Mouse (Mus musculus) forebrain, embryonic 11.5 days (tissue): ENCODE measurements around the gene Gpr132. TPM values are rescaled to one million over a fixed set of nuclear protein-coding genes. Genes with fewer than 3 reads are reported as not detected.

Experiments used
- ATAC-seq: fragments of 200-750 bp; cut with Nextera tagmentation; replicated peaks from 2 replicates; pipeline ENCODE4 v1.8.0; 2017; ENCODE audit warnings: moderate TSS enrichment; ENCODE audit not compliant: low FRiP score
- DNase-seq: peaks from one replicate; pipeline ENCODE4 v3.0.0-alpha.2; 2017; ENCODE audit warnings: low spot score
- H3K27ac ChIP-seq: fragments of 300-500 bp; sonication (generic); 2 replicates; pipeline ENCODE4 v1.5.1; 2014; ENCODE audit warnings: low read depth, low read length
- H3K27me3 ChIP-seq: fragments of 300-500 bp; sonication (generic); 2 replicates; pipeline ENCODE4 v1.6.1; 2014; ENCODE audit warnings: mild to moderate bottlenecking, low read length, mixed read lengths; ENCODE audit not compliant: control insufficient read depth, insufficient read depth
- H3K36me3 ChIP-seq: fragments of 300-500 bp; sonication (generic); 2 replicates; pipeline ENCODE4 v1.6.1; 2014; ENCODE audit warnings: mild to moderate bottlenecking, low read length, moderate library complexity, mixed read lengths; ENCODE audit not compliant: control insufficient read depth, insufficient read depth
- H3K4me1 ChIP-seq: fragments of 300-500 bp; sonication (generic); replicated peaks from 2 replicates; pipeline ENCODE4 v1.6.1; 2014; ENCODE audit warnings: low read length, mixed read lengths; ENCODE audit not compliant: control insufficient read depth, insufficient read depth
- H3K4me2 ChIP-seq: fragments of 300-500 bp; sonication (generic); 2 replicates; pipeline ENCODE4 v1.6.1; 2014; ENCODE audit warnings: low read depth, mild to moderate bottlenecking, low read length, moderate library complexity, mixed read lengths; ENCODE audit not compliant: severe bottlenecking
- H3K4me3 ChIP-seq: fragments of 300-500 bp; sonication (generic); 2 replicates; pipeline ENCODE4 v1.5.1; 2014; ENCODE audit warnings: low read depth, low read length
- H3K9ac ChIP-seq: fragments of 300-500 bp; sonication (generic); 2 replicates; pipeline ENCODE4 v1.6.1; 2014; ENCODE audit warnings: low read length
- H3K9me3 ChIP-seq: fragments of 300-500 bp; sonication (generic); 2 replicates; pipeline ENCODE4 v1.6.1; 2016; ENCODE audit warnings: low read length, mixed read lengths; ENCODE audit not compliant: control insufficient read depth
- WGBS: fragments of 180-500 bp; shearing (Covaris S2); extraction: QIAGEN DNeasy Blood & Tissue Kit; methylation state at CpG from one replicate; pipeline ENCODE4 v1.1.7; 2014; 5-methylcytosine and 5-hydroxymethylcytosine counted together
- polyA plus RNA-seq: library from polyadenylated mRNA; unstranded; fragments of >200 nt; fragmentation: Nextera tagmentation; extraction: Ambion mirVana; gene quantifications from 2 replicates; pipeline ENCODE4 v1.2.1, GENCODE M21; 2014

Gpr132 gene
- polyA plus RNA-seq, 1 experiment from 2014 or later, result not detected

DNA sequence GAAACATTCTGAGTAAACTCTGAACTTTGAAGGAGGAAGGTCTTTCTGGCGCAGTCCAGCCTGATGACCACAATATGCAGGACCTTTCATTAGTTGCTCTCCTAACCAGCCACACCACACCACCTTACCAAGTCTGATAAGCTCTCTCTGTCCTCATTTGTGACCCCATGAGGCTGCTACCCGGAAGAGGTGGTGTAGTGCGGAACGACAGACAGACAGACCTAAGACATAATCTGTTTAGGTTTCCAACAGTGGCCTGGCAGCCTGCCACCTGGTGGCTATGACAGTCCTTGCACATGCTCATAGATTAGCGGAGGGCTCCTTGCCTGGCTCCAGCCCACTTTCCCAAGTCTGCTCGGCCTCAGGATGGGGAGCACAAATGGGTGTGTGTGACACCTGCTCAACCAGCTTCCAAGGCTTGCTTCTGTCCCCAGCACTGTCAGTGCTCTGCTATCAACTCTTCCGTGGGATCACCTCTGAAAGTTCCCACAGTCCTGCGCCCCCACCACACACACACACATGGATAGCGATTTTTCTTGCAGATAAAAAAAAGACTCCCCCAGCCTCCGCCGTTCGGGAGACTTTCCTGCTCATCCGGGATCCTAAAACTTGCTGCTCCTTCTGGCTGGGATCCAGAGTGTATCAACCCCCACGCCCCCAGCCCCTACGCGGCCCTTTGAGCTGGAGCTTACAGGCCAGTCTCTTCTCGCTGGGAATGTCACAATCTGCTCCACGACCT lies 5.6 kb upstream of the Gpr132 start:
- H3K27me3 ChIP-seq, result peaks cover 53% of the 10 kb centered on the region
- H3K9me3 ChIP-seq, result no peaks in the 10 kb centered on the region
- peak overlapping the region; percentile 47 for H3K4me2 ChIP-seq
- H3K9ac ChIP-seq, result peak overlapping the region; percentile 23; the same call in 1 of the 2 replicates
- DNase-seq, result peak; percentile 81
- peaks cover 16% of the 10 kb centered on the region for H3K4me1 ChIP-seq
- no peak overlapping the region for H3K4me3 ChIP-seq
- no peak overlapping the region for H3K27ac ChIP-seq
- no peaks in the 10 kb centered on the region for H3K36me3 ChIP-seq
- WGBS, result 21% methylated on average over 18 of the region's 18 CpGs
- 0 out of 2 replicates have a peak, but pooled peaks have one; percentile 25 for ATAC-seq

DNA sequence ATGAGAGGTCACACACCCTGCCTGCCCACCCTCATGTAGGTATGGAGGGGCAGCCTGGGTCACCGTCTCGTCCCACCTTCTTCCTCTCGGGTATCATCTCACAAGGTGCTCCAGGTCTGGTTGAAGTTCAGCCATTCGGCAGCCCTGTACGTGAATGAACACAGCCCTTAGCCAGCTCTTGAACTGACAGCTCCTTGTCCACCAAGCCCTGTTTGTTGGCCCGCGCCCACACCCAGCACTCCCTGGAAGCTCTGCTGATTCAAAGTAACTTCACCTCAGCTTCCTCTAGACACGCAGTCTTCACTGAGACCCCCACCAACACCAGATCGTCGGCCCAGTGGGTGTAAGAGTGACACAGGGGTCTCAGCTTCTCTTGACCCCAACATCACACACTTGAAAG lies 5.0 kb upstream of the Gpr132 start:
- H3K4me3 ChIP-seq, result no peak overlapping the region

GRCm38 (mm10) chr12:112871272-112871671 lies 3.2 kb upstream of the Gpr132 start:
- no peak for ATAC-seq
- 92% methylated on average over 2 of the region's 2 CpGs for WGBS
- H3K27me3 ChIP-seq, result peaks cover 30% of the 10 kb centered on the region

More for the DNA sequence above, 5.0 kb upstream of the Gpr132 start:
- no peak overlapping the region for H3K27ac ChIP-seq
- no peaks in the 10 kb centered on the region for H3K36me3 ChIP-seq
- H3K4me2 ChIP-seq, result no peak overlapping the region
- ATAC-seq, result no peak
- 85% methylated on average over 10 of the region's 10 CpGs for WGBS
- H3K9me3 ChIP-seq, result no peaks in the 10 kb centered on the region
- H3K27me3 ChIP-seq, result peaks cover 47% of the 10 kb centered on the region
- DNase-seq, result no peak
- no peak overlapping the region for H3K9ac ChIP-seq
- H3K4me1 ChIP-seq, result peaks cover 16% of the 10 kb centered on the region

DNA sequence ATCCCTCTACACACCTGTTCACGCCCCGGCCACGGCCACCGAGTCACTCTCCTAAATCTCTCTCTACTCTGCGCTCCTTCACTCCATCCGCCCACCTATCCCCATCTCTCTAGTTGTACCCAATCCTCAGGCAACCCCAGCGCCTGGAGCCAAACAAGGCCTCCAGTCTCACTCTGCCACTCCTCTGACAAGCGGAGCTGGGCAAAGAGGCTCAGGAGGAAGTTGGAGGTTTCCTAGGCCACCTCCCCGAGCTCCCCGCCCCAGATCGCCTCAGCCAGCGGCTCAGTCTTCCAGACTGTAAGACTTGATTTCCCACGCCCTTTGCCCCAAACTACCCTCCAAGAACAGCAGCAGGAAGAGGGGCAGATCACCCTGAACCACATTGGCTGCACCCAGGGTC lies 2.7 kb upstream of the Gpr132 start:
- WGBS, result 62% methylated on average over 13 of the region's 13 CpGs
- H3K27me3 ChIP-seq, result peaks cover 25% of the 10 kb centered on the region

More at GRCm38 (mm10) chr12:112871272-112871671, 3.2 kb upstream of the Gpr132 start:
- H3K4me3 ChIP-seq, result no peak overlapping the region
- no peaks in the 10 kb centered on the region for H3K36me3 ChIP-seq
- no peak overlapping the region for H3K4me2 ChIP-seq
- peaks cover 8% of the 10 kb centered on the region for H3K4me1 ChIP-seq
- no peak overlapping the region for H3K9ac ChIP-seq
- no peak overlapping the region for H3K27ac ChIP-seq
- H3K9me3 ChIP-seq, result no peaks in the 10 kb centered on the region
- DNase-seq, result no peak

GRCm38 (mm10) chr12:112869783-112870204 lies 1.8 kb upstream of the Gpr132 start:
- WGBS, result 40% methylated on average over 16 of the region's 16 CpGs
- peaks cover 16% of the 10 kb centered on the region for H3K27me3 ChIP-seq
- ATAC-seq, result no peak

More for the DNA sequence above, 2.7 kb upstream of the Gpr132 start:
- no peak overlapping the region for H3K4me3 ChIP-seq
- DNase-seq (no peak), ATAC-seq (no peak)
- H3K4me2 ChIP-seq, result no peak overlapping the region
- no peak overlapping the region for H3K27ac ChIP-seq
- peaks cover 6% of the 10 kb centered on the region; the same call in 1 of the 2 replicates for H3K4me1 ChIP-seq
- no peaks in the 10 kb centered on the region for H3K36me3 ChIP-seq
- H3K9ac ChIP-seq, result no peak overlapping the region
- no peaks in the 10 kb centered on the region for H3K9me3 ChIP-seq

GRCm38 (mm10) chr12:112867106-112867674 lies 838 bp downstream of the Gpr132 start:
- DNase-seq, result no peak
- 90% methylated on average over 7 of the region's 7 CpGs for WGBS
- no peaks in the 10 kb centered on the region for H3K27me3 ChIP-seq

More at GRCm38 (mm10) chr12:112869783-112870204, 1.8 kb upstream of the Gpr132 start:
- H3K9ac ChIP-seq, result no peak overlapping the region
- H3K36me3 ChIP-seq, result no peaks in the 10 kb centered on the region
- no peak for DNase-seq
- H3K4me3 ChIP-seq, result no peak overlapping the region
- peaks cover 6% of the 10 kb centered on the region; the same call in 1 of the 2 replicates for H3K4me1 ChIP-seq
- no peak overlapping the region for H3K4me2 ChIP-seq
- H3K27ac ChIP-seq, result no peak overlapping the region
- no peaks in the 10 kb centered on the region for H3K9me3 ChIP-seq

DNA sequence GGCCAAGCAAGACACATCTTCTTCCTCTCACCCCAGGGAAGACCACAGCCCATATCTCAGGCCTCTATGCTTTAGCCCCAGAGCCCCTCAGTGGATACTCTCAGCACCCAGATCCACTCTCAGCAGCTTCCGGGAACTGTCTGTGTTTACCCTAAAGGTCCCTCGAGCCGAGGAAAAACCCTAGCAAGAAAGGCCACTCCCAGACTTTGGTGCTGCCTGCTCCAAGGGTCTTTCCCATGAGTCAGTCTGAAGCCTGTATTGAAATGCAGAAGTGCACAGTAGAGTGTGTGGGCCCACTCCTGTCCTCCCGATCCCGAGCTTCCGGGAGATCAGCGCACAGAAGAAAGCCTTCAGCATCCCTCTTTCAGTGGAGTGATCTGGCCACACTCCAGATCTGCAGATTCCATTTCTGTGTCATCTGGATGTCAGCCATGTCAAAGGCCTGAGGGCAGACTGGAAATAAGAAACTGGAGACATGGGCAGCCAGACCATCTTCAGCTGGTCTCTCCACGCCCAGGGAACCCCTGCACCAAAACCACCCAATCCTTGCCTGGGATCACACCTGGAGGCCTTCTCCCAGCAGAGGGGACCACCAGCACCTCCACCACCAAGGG lies 1.5 kb downstream of the Gpr132 start:
- DNase-seq (no peak), ATAC-seq (no peak)
- 86% methylated on average over 8 of the region's 8 CpGs for WGBS
- H3K27ac ChIP-seq, result no peak overlapping the region
- H3K4me1 ChIP-seq, result 0 out of 2 replicates have a peak, but pooled peaks cover 2% of the 10 kb centered on the region
- H3K9me3 ChIP-seq, result no peaks in the 10 kb centered on the region
- H3K4me2 ChIP-seq, result no peak overlapping the region
- H3K36me3 ChIP-seq, result no peaks in the 10 kb centered on the region
- H3K9ac ChIP-seq, result no peak overlapping the region
- H3K27me3 ChIP-seq, result no peaks in the 10 kb centered on the region
- H3K4me3 ChIP-seq, result no peak overlapping the region

More at GRCm38 (mm10) chr12:112867106-112867674, 838 bp downstream of the Gpr132 start:
- H3K9me3 ChIP-seq, result no peaks in the 10 kb centered on the region
- no peak overlapping the region for H3K4me3 ChIP-seq
- no peaks in the 10 kb centered on the region for H3K36me3 ChIP-seq
- ATAC-seq, result no peak
- no peak overlapping the region for H3K4me2 ChIP-seq
- 0 out of 2 replicates have a peak, but pooled peaks cover 2% of the 10 kb centered on the region for H3K4me1 ChIP-seq
- no peak overlapping the region for H3K27ac ChIP-seq
- no peak overlapping the region for H3K9ac ChIP-seq

DNA sequence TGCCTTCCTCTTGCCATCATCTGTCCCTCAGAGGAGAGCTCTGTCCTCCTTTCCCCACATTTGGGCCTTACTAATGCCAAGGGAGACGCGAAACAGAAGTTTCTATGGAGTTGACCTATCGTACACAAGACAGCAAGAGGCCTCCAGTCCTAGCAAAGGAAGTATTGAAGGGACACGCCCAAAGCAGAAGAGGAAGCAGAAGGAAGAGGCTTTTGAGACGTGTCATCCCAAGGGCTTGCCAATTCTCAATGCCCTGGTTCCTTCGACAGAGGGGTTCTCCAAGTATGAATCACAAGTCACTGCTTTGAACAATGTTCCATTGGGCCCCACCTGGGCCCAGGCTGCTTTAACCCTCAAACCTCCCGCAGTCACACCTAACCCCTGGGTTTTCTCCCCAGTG lies 3.2 kb downstream of the Gpr132 start:
- Histone ChIP-seq H3K9me3 (no peaks in the 10 kb centered on the region), H3K27me3 (no peaks in the 10 kb centered on the region), H3K27ac (no peak overlapping the region), H3K9ac (no peak overlapping the region), H3K36me3 (no peaks in the 10 kb centered on the region), H3K4me2 (no peak overlapping the region), H3K4me1 (0 out of 2 replicates have a peak, but pooled peaks cover 2% of the 10 kb centered on the region), H3K4me3 (no peak overlapping the region)
- no peak for DNase-seq
- ATAC-seq, result no peak
- WGBS, result 89% methylated on average over 7 of the region's 7 CpGs
